Mouse (Mus musculus) right cerebral cortex, postnatal 14 days (tissue): ENCODE measurements at regions not wholly inside any gene's neighbourhood (a gene's known extent, or its start where the extent isn't known, plus 50 kb on each side); places are given as distances from the start of the nearest gene placed in this dataset.
A peak's percentile ranks its signal among the peaks of the same experiment; 100 is the strongest.

ENCODE experiments used
- DNase-seq: peaks from one replicate; pipeline ENCODE4 v3.0.0; 2022

DNA sequence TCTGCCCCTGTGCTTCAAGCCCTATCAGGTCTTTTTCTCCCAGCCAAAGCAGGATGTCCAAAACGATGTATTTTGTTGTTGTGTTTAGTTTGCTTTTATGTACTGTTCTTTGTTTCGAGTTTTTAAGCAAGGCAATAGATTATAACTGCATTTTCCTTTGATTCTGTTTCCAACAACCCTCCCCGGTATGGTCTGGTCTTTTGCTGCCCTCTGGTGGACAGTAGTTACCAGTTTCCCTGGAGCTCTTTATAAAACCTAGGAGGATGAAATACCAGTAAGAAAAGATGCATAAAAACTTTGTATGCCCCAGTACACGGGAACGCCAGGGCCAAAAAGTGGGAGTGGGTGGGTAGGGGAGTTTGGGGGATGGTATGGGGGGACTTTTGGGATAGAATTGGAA, 73.9 kb upstream of the Itm2a start:
- peak; percentile 26 for DNase-seq

DNA sequence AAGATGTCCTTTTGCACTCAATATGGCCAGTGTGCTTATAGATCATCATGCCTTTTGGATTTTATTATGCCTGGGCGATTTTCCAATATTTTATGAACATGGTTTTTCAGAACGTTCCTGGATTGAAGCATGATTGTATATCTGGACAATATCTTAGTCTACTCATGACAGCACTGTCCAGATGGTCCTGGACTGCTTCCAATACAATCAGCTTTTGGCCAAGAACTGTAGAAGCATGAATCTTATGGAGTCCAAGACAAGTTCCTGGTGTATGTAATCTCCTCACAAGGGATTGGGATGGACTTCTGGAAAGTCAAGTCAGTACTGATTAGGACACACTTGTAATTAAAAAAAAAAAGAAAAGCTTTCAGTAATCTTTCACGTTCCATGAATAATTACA, 66.1 kb upstream of the Itm2a start:
- no peak for DNase-seq
